Mouse (Mus musculus) left cerebral cortex, adult 2 months (tissue): Measurements from ENCODE around the gene Nubp1. TPM values are rescaled to one million over a fixed set of nuclear protein-coding genes. Genes with fewer than 3 reads are reported as not detected.

Experiments used
- DNase-seq, 2 experiments: peaks; one replicate each; pipeline ENCODE4 v3.0.0; 2021 to 2022; ENCODE audit warnings: low spot score in 2 of 2, mixed read lengths in 1 of 2; ENCODE audit errors: extremely low spot score in 1 of 2
- H3K27ac ChIP-seq: fragments of 200-600 bp; 2 replicates; pipeline ENCODE4 v1.8.1; 2022
- H3K4me3 ChIP-seq: fragments of 200-600 bp; 2 replicates; pipeline ENCODE4 v1.8.1; 2022
- CTCF ChIP-seq: fragments of 200-600 bp; IDR thresholded peaks from 2 replicates; pipeline ENCODE4 v1.8.1; 2022; ENCODE audit warnings: antibody characterized with exemption, mild to moderate bottlenecking, moderate library complexity
- intact Hi-C: fragments of 180-260 bp; cut with DNase I; formaldehyde crosslinking; loops from one replicate; pipeline ENCODE4 v1.15.1; 2025
- total RNA-seq, 2 experiments: library from RNA; stranded (reverse); gene quantifications; 2 replicates each; pipeline ENCODE4 v1.2.3; 2021

The Nubp1 gene
- total RNA-seq, 2 experiments from 2014 or later, result 16.9 to 17.5 TPM

DNA sequence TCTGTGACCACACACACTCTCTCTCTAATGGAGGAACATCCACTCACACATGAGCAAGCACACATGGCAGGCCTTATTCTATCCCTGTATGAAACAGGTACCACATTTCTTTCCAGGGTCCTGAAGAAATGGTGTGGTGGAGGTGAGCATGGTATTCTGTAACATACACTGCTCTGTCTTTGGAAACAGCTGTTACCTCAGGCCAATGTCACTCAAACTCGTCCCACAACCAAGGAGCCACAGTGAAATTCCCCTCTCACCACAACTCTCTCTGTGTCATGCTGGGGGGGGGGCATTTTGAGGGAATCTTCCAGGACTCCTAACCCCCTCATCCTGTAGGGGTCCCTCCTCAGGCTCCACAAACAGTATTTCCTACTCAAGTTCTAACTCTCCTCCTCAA lies 20.2 kb downstream of the Nubp1 start:
- Histone ChIP-seq H3K4me3 (no peak overlapping the region), H3K27ac (no peak overlapping the region)
- no peak for TF ChIP-seq CTCF
- intact Hi-C loops, result no loop called here
- DNase-seq, result no peak

DNA sequence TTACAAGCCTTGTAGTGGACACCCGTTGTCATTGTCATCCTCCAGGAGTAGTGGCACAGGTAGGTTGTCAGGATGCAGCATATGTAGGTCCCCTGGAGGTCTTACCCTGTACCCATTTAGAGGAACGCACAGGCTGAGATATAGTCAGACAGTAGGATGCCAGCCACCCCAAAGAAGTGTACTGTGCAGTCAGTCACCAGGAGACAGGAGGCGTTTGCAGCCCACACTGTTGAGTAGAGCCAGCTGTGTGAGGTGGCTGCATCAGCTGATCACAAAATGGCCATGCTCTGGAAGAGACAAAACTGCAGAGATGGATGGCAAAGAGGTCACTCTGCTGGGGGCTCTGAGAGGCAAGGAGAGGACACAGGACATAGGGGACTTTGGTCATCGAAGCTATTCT lies 20.6 kb downstream of the Nubp1 start:
- Histone ChIP-seq H3K27ac (no peak overlapping the region), H3K4me3 (no peak overlapping the region)
- intact Hi-C loops, result no loop called here
- no peak for DNase-seq
- TF ChIP-seq CTCF, result no peak

DNA sequence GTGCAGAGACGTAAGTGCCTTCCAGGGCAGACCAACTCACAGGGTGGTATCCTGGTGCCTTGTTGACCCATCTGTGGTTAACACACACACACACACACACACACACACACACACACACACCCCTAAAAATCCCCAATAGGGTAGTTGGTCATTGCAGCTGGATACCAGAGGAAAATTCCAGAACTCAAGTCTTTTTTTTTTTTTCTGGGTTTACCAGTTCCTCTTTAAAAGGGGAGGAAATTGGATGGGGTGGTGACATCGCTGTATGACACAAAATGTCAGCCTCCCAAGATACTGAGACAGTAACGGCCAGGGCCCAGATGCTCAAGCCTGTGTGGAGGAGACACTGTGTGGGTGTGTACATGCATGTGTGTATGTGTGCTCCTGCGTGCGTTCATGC lies 21.6 kb downstream of the Nubp1 start:
- DNase-seq, result no peak
- intact Hi-C loops, result no loop called here
- no peak for TF ChIP-seq CTCF

DNA sequence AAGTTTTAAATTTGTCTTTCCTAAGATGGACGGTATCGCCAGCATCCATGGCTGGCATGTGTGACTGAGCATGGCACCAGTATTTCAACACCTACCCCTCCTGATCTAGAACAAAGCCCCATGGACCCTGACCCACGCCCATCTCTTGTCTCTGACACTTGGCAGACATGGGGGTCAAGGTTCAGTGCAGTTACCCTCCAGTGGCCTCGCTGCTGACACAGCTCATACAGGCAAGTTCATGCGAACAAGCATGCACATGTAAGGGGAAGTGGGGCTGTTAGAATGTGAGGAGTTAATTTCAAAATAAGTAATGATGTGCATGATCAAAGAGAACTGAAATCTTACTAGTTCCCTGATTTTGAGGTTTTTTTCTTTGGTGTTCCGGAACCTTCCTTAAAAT lies 24.4 kb downstream of the Nubp1 start:
- Histone ChIP-seq H3K27ac (no peak overlapping the region), H3K4me3 (no peak overlapping the region)
- intact Hi-C loops, result no loop called here
- no peak for TF ChIP-seq CTCF
- no peak for DNase-seq

More for the DNA sequence above, 21.6 kb downstream of the Nubp1 start:
- Histone ChIP-seq H3K4me3 (no peak overlapping the region), H3K27ac (no peak overlapping the region)

DNA sequence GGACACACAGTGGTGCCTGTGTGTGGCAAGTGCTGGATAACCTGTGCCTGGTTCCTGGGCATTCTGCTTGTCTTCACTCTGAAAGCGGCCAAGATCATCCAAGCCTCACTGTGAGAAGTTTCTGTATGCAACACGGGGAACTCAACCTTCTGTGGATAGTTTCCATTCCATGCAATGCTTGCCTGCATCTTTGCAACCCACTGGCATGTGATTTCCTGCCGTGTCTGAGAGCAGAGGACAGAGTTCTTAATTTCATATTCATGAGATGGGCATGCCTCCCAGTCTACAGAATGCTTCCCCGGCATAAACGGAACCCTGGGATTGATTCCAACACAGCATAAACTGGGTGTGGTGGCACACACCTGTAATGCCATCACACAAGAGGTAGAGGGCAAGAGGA lies 26.3 kb downstream of the Nubp1 start:
- no peak for TF ChIP-seq CTCF
- no peak for DNase-seq
- no peak overlapping the region for H3K4me3 ChIP-seq
- intact Hi-C loops, result no loop called here
- no peak overlapping the region for H3K27ac ChIP-seq

DNA sequence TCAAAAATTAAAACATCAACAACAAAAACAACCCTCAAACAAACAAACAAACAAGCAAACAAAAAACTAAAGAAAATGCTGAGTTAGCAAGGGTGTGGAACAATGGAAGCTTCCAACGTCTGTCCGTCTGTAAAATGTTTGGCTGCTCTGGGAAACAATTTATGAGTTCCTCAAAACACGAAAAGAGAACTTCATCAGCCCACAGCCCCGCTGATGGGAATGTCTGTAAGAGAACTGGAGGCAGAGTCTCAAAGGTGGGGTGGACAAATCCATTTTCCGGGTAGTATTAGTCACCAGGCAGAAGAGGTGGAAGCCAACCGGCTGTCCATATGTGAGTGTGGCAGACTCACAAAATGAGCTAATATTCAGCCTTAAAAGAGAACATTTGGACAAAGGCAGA lies 29.6 kb downstream of the Nubp1 start:
- intact Hi-C loops, result no loop called here
- no peak overlapping the region for H3K27ac ChIP-seq
- no peak overlapping the region for H3K4me3 ChIP-seq
- DNase-seq, result no peak
- TF ChIP-seq CTCF, result no peak

DNA sequence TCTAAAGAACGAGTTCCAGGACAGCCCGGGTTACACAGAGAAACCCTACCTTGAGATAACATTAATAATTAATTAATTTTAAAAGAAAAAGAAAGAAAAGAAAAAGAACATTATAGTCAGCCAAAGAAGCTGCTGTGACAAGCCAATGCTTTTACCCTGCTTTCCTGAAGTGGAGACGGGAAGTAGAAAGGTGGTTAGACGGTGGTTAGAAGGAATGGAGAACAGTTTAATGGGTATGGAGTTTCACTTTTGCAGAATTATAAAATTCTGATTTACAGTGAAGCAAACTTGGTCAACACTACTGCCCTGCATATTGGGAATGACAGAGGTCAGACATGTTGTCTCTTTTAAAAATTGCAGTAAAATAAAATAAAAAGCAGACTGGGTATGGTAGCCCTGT lies 30.0 kb downstream of the Nubp1 start:
- no peak for DNase-seq
- intact Hi-C loops, result no loop called here
- no peak overlapping the region for H3K4me3 ChIP-seq
- H3K27ac ChIP-seq, result no peak overlapping the region
- TF ChIP-seq CTCF, result no peak

DNA sequence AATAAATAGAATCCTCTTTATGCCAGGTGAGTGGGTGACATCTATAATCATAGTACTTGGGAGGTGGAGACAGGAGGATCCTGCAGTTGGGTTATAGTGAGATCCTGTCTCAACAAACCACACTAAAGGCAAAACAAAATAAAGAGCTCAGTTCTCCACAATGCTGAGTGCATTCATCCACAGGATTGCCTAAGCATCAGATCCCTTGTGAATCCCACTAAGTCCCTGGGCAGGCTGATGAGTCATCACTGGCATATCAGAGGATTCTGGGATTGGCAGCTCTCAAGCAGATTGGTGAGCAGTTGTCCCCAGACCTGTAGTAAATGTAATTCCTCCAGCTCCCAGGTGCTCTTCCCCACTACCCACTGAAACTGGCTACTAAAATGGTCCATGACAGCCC lies 32.0 kb downstream of the Nubp1 start:
- no peak overlapping the region for H3K27ac ChIP-seq
- H3K4me3 ChIP-seq, result no peak overlapping the region
- no peak for TF ChIP-seq CTCF
- intact Hi-C loops, result no loop called here
- DNase-seq, result no peak

DNA sequence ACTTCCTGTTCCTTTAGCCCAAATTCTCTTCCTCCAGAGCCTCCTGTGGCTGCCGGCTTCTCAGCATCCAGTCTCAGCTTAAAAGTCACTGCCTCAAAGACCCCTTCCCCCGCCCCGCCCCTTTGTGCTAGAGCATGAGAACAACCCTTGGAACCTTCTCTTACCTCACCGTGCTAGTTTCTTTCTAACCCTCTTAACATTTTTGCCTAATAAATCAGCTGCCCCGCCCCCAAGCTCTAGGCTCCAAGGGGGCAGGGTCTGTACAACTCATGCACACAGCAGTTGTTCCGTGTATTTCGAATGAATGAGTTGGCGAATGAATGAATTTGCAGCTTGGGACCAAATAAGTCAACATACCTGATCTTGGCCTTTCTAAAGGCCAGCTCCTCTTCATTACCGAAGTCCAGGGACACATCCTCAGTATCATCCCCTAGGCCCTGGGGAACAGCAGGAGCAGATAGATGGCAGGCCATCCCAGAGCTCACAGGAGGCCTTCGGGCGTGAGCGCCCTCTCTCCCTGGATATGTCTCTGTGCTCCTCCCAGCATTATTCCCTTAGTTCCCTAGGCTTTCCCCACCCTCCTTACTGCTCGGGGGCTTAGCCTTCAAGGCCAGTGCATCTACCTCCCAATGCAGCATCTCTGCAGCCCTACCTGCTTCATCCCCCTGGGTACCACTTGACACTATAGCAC lies 35.0 kb downstream of the Nubp1 start:
- Histone ChIP-seq H3K27ac (peak overlapping the region; percentile 75), H3K4me3 (peak overlapping the region; percentile 68)
- no peak; the same call in 1 of the 2 replicates for TF ChIP-seq CTCF
- peak in 1 of 2 experiments; percentile 24 for DNase-seq
- intact Hi-C loops, result no loop called here

DNA sequence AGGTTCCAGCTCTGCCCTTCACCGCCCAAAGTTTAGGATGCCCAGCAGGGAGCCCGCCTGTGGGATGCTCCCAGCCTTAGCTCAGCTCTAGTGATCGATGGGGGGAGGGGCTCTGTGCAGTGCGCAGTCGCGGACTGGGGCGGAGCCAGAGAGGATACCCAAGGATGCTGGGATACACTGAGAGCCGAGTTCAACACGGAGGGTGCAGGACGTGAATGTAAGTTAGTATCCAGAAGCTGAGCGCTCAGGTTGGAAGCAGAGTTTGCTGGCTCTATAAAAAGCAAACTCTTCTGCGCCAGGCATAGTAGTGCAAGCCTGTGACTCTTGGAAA lies 35.5 kb downstream of the Nubp1 start, which contains the start of gene Tvp23a:
Gene Tvp23a (minus strand): TSS at position 99 of the 331 bp plus-strand sequence.
- DNase-seq, result peak; percentile 86
- Histone ChIP-seq H3K4me3 (peak within 1 kb of the TSS; percentile 68), H3K27ac (peak within 1 kb of the TSS; percentile 75)
- intact Hi-C loops, result no loop called here
- TF ChIP-seq CTCF, result no peak; the same call in 1 of the 2 replicates

DNA sequence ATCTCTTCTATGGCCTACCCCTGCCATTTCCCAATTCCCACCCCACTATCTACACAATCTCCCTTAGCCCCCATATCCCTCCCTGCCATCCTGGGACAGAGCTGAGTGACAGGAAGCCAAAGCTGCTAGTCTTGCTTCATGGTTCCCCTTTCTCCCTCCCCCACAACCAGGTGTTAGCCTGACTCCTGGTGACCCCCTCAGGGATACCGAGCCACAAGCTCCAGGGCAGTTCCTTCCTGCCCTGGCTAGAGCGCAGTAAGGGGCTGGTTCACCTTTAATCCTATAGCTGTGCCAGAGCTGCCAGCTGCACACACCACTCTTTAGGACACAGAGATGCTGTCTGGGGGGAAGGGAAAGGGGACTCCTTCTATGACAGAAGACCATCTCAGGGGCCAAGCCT lies 36.0 kb downstream of the Nubp1 start:
- TF ChIP-seq CTCF, result no peak
- peak overlapping the region; percentile 68 for H3K4me3 ChIP-seq
- DNase-seq, result no peak
- peak overlapping the region; percentile 75 for H3K27ac ChIP-seq
- intact Hi-C loops, result no loop called here

DNA sequence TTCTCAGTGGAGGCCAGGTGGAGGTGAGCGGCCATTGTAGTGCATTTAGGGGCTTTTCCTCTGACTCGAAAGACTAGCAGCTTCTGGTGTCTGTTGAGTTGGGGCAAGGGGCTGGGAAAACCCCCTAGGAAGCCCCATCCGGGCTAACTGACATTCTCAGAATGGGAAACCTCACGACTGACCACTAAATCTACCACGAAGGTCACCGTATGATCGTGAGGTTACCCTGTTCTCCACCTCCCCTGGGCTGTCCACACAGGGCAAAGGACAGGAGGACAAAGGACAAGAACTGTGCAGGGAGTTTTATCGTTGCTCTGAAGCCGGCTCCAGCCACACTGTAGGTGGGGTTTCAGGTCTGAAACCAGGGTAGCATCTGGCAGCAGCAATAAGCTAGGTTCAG lies 37.2 kb downstream of the Nubp1 start:
- H3K27ac ChIP-seq, result no peak overlapping the region
- DNase-seq, result no peak
- TF ChIP-seq CTCF, result no peak
- H3K4me3 ChIP-seq, result no peak overlapping the region
- intact Hi-C loops, result no loop called here

DNA sequence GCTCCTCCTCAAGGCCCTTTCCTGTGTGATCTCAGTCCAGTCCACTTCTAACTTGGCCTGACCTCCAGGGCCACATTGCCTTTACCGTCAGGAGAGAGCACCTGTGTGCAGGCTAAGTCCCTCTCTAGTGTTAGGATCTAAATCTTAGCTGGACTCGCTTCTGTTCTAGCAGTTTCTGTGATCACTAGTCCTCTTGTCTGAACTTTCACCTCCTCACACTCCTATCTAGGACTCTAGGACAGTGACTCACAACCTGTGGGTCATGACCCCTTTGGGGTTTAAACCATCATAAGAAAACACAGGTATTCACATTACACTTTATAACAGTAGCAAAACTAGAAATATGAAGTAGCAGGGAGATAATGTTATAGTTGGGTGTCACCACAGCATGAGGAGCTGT lies 40.2 kb downstream of the Nubp1 start:
- Histone ChIP-seq H3K27ac (no peak overlapping the region), H3K4me3 (no peak overlapping the region)
- no peak for DNase-seq
- TF ChIP-seq CTCF, result no peak
- intact Hi-C loops, result no loop called here
